Mouse (Mus musculus): ENCODE data around the gene Atp5e. TPM values are rescaled to one million over a fixed set of nuclear protein-coding genes. Genes with fewer than 3 reads are reported as not detected.

Atp5e gene
- polyA plus RNA-seq, 1 experiment, result 278 TPM

GRCm38 (mm10) chr2:174463370-174463769, 535 bp downstream of the Atp5e start:
- WGBS, result 30% methylated on average over 10 of the region's 10 CpGs

GRCm38 (mm10) chr2:174459365-174459764, 4.5 kb downstream of the Atp5e start:
- H3K27ac ChIP-seq (ENCODE audit: control insufficient read depth, insufficient read depth, low read depth, low read length, poor library complexity), result no peak overlapping the region
- no peaks in the 10 kb centered on the region for H3K4me1 ChIP-seq (ENCODE audit: control insufficient read depth, insufficient read depth, low read length)
- TF ChIP-seq CTCF (IDR thresholded peaks at IDR 0.05; ENCODE audit: control insufficient read depth, insufficient read depth, low read length), result no peak
- TF ChIP-seq POLR2A (IDR thresholded peaks at IDR 0.05; ENCODE audit: borderline replicate concordance, control insufficient read depth, low read depth, low read length), result no peak
- H3K4me3 ChIP-seq (replicated peaks; ENCODE audit: control insufficient read depth, low read depth, low read length), result no peak overlapping the region
- 68% methylated on average over 2 of the region's 2 CpGs for WGBS

More at GRCm38 (mm10) chr2:174463370-174463769, 535 bp downstream of the Atp5e start:
- Histone ChIP-seq H3K4me3 (replicated peaks; ENCODE audit: control insufficient read depth, low read depth, low read length) (peak overlapping the region; percentile 95), H3K27ac (ENCODE audit: control insufficient read depth, insufficient read depth, low read depth, low read length, poor library complexity) (peak overlapping the region; percentile 76), H3K4me1 (ENCODE audit: control insufficient read depth, insufficient read depth, low read length) (no peaks in the 10 kb centered on the region; the same call in 1 of the 2 replicates)
- TF ChIP-seq POLR2A (IDR thresholded peaks at IDR 0.05; ENCODE audit: borderline replicate concordance, control insufficient read depth, low read depth, low read length), result no peak

DNA sequence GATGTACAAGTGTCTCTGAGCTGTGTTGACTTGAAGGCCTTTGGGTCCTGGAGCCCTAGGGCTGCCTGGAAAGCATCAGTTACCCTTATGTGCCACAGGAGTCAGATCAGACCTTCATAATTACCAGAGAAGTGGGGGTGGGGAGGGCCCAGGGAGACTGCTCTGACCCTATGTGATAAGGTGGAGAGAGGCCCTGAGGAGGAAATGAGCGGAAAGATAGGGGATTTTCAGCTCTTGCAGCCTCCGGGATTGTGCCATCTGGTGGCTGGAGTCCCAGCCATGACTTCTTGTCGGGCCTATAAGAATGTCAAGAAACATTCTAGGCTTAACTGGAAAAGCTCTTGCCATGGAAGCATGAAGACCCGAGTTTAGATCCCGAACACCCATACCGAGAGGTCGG, 10.2 kb downstream of the Atp5e start:
- Histone ChIP-seq H3K27ac (ENCODE audit: control insufficient read depth, insufficient read depth, low read depth, low read length, poor library complexity) (no peak overlapping the region; the same call in 1 of the 2 replicates), H3K4me3 (replicated peaks; ENCODE audit: control insufficient read depth, low read depth, low read length) (no peak overlapping the region), H3K4me1 (ENCODE audit: control insufficient read depth, insufficient read depth, low read length) (peaks cover 3% of the 10 kb centered on the region)

DNA sequence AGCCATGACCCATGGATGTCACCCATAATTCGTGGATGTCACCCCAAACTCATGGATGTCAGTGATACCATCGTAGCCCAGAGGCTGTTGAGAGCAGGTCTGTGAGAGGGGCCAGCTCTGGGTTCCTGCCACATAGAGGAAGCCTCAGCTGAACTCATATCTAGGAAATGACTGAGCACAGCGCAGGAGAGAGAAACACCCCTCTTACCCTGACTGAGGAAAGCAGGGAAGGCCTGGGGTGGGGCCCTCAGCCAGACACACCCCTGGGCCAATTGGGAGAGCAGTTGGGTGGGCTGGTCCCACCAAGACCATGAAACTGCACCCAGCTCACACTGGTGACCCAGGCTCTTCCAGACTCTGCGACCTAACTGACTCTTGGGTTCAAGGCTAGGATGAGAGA, 13.6 kb downstream of the Atp5e start, which contains the start of gene Tubb1:
Gene Tubb1 (plus strand): TSS at position 343 of the 400 bp plus-strand sequence.
- WGBS, result 34% methylated on average over 4 of the region's 4 CpGs
- TF ChIP-seq POLR2A (IDR thresholded peaks at IDR 0.05; ENCODE audit: borderline replicate concordance, control insufficient read depth, low read depth, low read length) (no peak), CTCF (IDR thresholded peaks at IDR 0.05; ENCODE audit: control insufficient read depth, insufficient read depth, low read length) (no peak)
- H3K4me1 ChIP-seq (ENCODE audit: control insufficient read depth, insufficient read depth, low read length), result peaks cover 3% of the 10 kb centered on the region

More for the DNA sequence above, 10.2 kb downstream of the Atp5e start:
- TF ChIP-seq POLR2A (IDR thresholded peaks at IDR 0.05; ENCODE audit: borderline replicate concordance, control insufficient read depth, low read depth, low read length) (no peak), CTCF (IDR thresholded peaks at IDR 0.05; ENCODE audit: control insufficient read depth, insufficient read depth, low read length) (peak; percentile 62)
- WGBS, result 52% methylated on average over 7 of the region's 7 CpGs

DNA sequence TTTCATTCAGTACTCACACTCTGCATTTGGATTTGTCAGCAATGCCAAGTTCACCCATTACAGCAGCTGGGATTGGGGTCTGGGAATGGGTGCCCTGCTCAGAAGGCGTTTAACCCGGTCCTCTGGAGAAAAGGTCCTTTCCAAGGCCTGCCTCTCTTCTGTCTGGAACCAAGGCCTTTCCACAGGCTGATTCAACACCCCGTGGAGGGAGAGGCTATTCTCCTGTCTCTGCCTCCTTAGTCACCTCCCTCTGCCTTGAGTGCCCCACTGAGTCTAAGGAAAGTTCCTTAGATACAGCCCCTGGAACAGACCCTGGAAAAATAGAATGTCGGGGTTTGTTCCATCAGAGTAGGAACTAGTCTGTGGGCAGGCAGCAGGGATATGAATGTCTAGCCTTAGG, 15.5 kb downstream of the Atp5e start:
- Histone ChIP-seq H3K4me3 (replicated peaks; ENCODE audit: control insufficient read depth, low read depth, low read length) (no peak overlapping the region), H3K27ac (ENCODE audit: control insufficient read depth, insufficient read depth, low read depth, low read length, poor library complexity) (no peak overlapping the region), H3K4me1 (ENCODE audit: control insufficient read depth, insufficient read depth, low read length) (peaks cover 2% of the 10 kb centered on the region)
- 82% methylated on average over 4 of the region's 4 CpGs for WGBS
- no peak for TF ChIP-seq POLR2A (IDR thresholded peaks at IDR 0.05; ENCODE audit: borderline replicate concordance, control insufficient read depth, low read depth, low read length)
- TF ChIP-seq CTCF (IDR thresholded peaks at IDR 0.05; ENCODE audit: control insufficient read depth, insufficient read depth, low read length), result no peak

More for the DNA sequence above, 13.6 kb downstream of the Atp5e start, which contains the start of gene Tubb1:
- Histone ChIP-seq H3K4me3 (replicated peaks; ENCODE audit: control insufficient read depth, low read depth, low read length) (no peak within 1 kb of the TSS), H3K27ac (ENCODE audit: control insufficient read depth, insufficient read depth, low read depth, low read length, poor library complexity) (no peak within 1 kb of the TSS)

DNA sequence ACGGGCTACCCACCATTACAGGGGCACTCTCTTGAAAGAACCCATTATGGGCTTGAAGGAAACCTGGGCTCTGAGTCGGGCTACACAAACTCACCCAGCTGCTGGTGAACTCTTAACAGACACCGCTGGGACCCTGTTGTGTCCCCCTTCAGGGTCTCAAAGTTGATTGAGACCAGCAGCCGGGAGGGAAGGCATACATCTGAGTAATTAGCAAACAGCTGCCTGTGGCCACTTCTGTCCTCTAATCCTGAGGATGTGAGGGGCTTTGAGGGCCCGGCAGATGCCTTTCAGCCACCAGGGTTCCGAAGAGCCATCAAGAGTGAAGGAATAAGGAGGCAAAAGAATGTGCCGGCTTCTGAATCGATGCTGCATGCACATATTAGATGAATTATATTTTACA, 17.0 kb downstream of the Atp5e start:
- H3K4me3 ChIP-seq (replicated peaks; ENCODE audit: control insufficient read depth, low read depth, low read length), result no peak overlapping the region
- WGBS, result 90% methylated on average over 8 of the region's 8 CpGs
- H3K27ac ChIP-seq (ENCODE audit: control insufficient read depth, insufficient read depth, low read depth, low read length, poor library complexity), result no peak overlapping the region
- no peak for TF ChIP-seq CTCF (IDR thresholded peaks at IDR 0.05; ENCODE audit: control insufficient read depth, insufficient read depth, low read length)
- no peak for TF ChIP-seq POLR2A (IDR thresholded peaks at IDR 0.05; ENCODE audit: borderline replicate concordance, control insufficient read depth, low read depth, low read length)
- peaks cover 2% of the 10 kb centered on the region; the same call in 1 of the 2 replicates for H3K4me1 ChIP-seq (ENCODE audit: control insufficient read depth, insufficient read depth, low read length)

DNA sequence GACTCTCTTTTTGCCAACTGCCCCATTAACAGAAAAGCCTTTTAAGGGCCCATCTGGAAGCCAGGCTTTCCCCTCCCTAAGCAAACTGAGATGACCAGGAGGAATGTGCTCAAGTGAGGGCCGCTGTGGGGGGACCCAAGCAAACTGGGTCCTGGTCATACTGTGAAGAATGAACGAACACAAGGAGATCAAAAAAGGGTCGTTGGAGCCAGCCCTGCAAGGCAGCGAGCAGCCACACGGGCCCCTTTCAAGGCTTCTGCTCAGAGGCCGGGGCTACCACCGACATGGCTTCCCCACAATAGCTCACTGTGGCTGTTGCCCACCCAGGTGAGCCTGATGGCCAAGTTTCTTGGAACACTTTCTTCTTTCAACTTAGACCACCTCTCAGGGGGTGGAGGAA, 17.4 kb downstream of the Atp5e start:
- Histone ChIP-seq H3K27ac (ENCODE audit: control insufficient read depth, insufficient read depth, low read depth, low read length, poor library complexity) (no peak overlapping the region), H3K4me1 (ENCODE audit: control insufficient read depth, insufficient read depth, low read length) (peaks cover 2% of the 10 kb centered on the region; the same call in 1 of the 2 replicates), H3K4me3 (replicated peaks; ENCODE audit: control insufficient read depth, low read depth, low read length) (no peak overlapping the region)
- TF ChIP-seq CTCF (IDR thresholded peaks at IDR 0.05; ENCODE audit: control insufficient read depth, insufficient read depth, low read length), result no peak
- no peak for TF ChIP-seq POLR2A (IDR thresholded peaks at IDR 0.05; ENCODE audit: borderline replicate concordance, control insufficient read depth, low read depth, low read length)
- WGBS, result 74% methylated on average over 7 of the region's 7 CpGs

DNA sequence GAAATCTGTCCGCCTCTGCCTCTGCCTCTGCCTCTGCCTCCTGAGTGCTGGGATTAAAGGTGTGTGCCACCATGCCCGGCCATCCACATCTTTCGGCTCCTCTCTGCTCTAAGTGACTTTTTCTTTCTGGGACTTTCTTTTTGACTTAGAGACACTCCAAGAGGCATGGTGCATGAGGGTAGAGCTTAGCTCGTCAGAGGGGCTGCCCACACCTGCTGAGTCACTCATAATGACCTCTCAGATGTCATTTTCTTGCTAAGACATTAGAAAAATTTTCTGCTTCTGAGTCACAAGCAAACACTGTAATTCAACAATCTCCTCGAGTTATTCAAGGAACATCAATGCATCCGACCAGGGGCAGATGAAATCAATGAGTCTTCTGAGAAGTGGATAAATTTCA, 18.9 kb downstream of the Atp5e start:
- WGBS, result 69% methylated on average over 6 of the region's 6 CpGs
- TF ChIP-seq POLR2A (IDR thresholded peaks at IDR 0.05; ENCODE audit: borderline replicate concordance, control insufficient read depth, low read depth, low read length) (no peak), CTCF (IDR thresholded peaks at IDR 0.05; ENCODE audit: control insufficient read depth, insufficient read depth, low read length) (no peak)
- Histone ChIP-seq H3K27ac (ENCODE audit: control insufficient read depth, insufficient read depth, low read depth, low read length, poor library complexity) (no peak overlapping the region), H3K4me1 (ENCODE audit: control insufficient read depth, insufficient read depth, low read length) (peaks cover 4% of the 10 kb centered on the region; the same call in 1 of the 2 replicates), H3K4me3 (replicated peaks; ENCODE audit: control insufficient read depth, low read depth, low read length) (no peak overlapping the region)

DNA sequence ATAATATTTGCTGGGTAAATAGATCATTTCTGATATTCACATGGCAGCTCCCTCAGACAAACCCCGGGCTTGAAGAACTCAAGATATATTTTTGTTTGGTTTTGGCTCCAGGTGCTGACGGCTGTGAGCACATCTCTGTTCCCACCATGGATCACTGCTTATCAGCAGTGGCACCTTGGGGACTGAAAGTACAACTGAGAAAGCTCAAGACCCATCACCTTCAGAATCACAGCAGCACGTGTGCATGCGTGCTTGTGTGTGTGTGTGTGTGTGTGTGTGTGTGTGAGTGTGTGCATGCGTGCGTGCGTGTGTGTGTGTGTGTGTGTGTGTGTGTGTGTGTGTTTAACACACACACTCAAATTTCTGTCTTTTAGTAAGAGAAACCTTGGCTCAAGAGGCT, 19.5 kb downstream of the Atp5e start:
- Histone ChIP-seq H3K4me1 (ENCODE audit: control insufficient read depth, insufficient read depth, low read length) (peaks cover 4% of the 10 kb centered on the region; the same call in 1 of the 2 replicates), H3K4me3 (replicated peaks; ENCODE audit: control insufficient read depth, low read depth, low read length) (no peak overlapping the region), H3K27ac (ENCODE audit: control insufficient read depth, insufficient read depth, low read depth, low read length, poor library complexity) (no peak overlapping the region)
- no peak for TF ChIP-seq POLR2A (IDR thresholded peaks at IDR 0.05; ENCODE audit: borderline replicate concordance, control insufficient read depth, low read depth, low read length)
- no peak for TF ChIP-seq CTCF (IDR thresholded peaks at IDR 0.05; ENCODE audit: control insufficient read depth, insufficient read depth, low read length)
- 79% methylated on average over 7 of the region's 7 CpGs for WGBS

All from bone marrow, adult 2 months (tissue).